Mouse (Mus musculus): Measurements from ENCODE around the gene Rrp1b.
"Not testable (repeated sequence)": the region's sequence is repeated elsewhere in the genome, so short reads cannot be mapped to it uniquely, and the experiment has no call there.

The Rrp1b gene

GRCm38 (mm10) chr17:32031684-32032083, 4.2 kb upstream of the Rrp1b start:
- DNase-seq (ENCODE audit: low spot score), result no peak

DNA sequence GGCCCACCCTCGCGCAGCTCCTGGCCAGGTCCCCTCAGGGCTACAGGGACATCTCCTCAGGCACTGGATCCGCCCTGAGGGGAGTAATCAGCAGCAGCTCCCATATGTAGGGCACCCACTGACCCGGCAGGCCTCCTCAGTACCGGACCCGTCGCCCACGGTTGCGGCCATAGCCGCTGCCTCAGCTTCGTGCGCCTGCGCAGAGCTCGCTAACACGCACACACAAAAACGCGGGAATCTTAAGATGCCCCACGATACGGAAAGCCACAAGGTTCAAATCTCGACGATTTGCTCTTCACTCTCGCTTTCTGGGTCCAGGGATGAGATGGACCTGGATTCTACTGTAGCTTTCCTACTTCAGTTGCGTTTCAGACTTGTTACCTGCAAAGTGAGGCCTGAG, 1.6 kb upstream of the Rrp1b start:
- no peak for DNase-seq (ENCODE audit: low spot score)

DNA sequence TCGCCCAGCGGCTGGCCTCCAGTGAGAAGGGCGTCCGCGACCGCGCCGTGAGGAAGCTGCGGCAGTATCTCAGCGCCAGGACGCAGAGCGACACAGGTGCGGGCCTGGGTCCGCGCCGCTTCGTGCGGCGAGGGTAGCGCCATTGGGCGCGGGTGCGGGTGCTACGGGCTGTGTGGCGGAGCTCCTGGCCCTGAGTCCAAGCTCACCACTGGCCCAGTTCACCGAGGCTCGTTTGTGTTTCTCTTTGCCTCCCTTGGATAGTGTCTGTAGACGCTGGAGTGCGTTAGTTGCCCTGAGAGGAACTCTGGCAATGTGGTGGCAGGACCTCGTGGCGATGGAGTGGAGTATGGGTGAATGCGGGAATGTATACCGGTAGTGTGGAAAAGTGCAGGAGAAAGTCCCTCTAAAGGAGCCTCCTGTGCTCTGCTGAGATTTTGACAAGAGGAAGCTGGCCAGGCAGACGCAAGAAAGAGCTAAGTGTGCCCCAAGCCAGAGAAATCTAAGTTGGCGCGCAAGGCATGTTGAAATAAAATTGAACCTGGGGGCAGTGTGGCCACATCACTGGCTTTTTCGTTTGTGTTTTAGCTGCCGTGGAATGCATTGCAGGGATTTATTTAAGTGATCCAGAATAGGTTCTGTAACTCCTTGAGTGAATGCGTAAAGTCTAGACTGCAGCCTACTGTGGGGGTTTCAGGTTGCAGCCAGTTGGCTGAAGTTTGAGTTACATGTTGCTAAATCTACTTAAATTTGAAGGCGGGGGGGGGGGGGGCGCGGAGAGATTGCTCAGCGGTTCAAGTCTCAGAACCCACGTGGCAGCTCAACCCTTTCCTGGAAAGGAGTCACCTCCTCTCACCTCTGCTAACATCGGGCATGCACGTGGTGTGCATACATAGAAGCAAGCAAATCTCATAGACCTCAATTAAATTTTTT, 874 bp downstream of the Rrp1b start:
- DNase-seq (ENCODE audit: low spot score), result peak; percentile 13

GRCm38 (mm10) chr17:32040263-32040662, 4.4 kb downstream of the Rrp1b start:
- no peak for DNase-seq (ENCODE audit: low spot score)

- no peak for DNase-seq (ENCODE audit: low spot score)
These were observed 10.6 kb downstream of the Rrp1b start for GRCm38 (mm10) chr17:32046541-32046940.

GRCm38 (mm10) chr17:32048351-32048750, 12.5 kb downstream of the Rrp1b start:
- DNase-seq (ENCODE audit: low spot score), result no peak

DNA sequence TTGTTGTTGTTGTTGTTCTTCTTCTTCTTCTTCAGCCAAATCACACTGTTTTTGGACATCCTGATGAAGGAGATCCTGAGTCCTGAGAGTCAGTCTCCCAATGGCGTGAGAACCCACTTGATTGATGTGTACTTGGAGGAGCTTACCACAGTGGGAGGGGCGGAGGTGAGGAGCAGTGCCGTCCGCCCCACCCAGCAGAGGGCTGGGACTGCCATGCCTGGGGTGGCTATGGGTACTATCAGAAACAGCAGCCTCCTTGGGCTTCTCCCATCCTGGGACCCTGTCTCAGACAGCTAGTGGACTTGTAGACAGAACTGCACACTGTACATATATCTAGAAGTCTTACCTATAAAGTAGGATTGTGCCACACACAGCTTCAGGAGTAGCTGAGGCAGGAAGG, 14.0 kb downstream of the Rrp1b start:
- no peak for DNase-seq (ENCODE audit: low spot score)

GRCm38 (mm10) chr17:32050609-32051008, 14.7 kb downstream of the Rrp1b start:
- DNase-seq (ENCODE audit: low spot score), result no peak

GRCm38 (mm10) chr17:32052237-32053080, 16.6 kb downstream of the Rrp1b start:
- no peak for DNase-seq (ENCODE audit: low spot score)

DNA sequence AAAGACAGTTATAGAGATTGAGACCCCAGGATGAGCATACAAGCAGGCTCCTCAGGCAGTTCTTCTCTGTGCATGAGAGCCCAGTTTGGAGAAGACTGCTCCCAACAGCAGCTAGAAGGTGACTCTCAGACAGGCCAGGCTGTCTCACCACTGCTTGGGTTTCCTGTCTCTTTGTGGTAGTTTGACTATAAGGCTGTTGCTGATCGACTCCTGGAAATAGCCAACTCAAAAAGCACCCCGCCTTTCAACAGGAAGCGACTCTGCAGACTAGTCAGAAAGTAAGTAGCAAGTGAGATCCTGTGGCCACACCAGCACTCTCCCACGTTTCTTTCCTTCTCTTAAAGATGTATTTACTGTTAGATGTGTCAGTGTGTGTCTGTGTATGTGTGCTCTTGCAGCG, 17.8 kb downstream of the Rrp1b start:
- DNase-seq (ENCODE audit: low spot score), result no peak

DNA sequence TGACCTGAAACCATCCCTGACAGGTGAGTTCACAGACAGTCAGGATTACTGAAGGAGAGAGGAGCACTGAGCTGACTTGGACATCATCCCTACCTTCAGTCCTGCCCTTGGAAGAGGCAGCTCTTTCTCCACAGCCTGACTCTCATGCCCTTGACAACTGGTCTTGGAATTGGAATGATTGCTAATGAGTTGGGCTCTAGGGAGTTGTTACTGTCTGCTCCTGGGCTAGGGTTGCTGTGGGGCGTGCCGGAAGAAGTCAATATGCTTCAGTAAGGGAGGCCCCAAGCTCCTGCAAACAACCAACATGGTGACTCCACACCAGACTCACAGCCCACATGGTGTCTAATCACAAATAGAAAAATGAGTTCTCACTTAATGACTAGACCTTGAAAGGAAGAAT, 21.9 kb downstream of the Rrp1b start:
- no peak for DNase-seq (ENCODE audit: low spot score)

DNA sequence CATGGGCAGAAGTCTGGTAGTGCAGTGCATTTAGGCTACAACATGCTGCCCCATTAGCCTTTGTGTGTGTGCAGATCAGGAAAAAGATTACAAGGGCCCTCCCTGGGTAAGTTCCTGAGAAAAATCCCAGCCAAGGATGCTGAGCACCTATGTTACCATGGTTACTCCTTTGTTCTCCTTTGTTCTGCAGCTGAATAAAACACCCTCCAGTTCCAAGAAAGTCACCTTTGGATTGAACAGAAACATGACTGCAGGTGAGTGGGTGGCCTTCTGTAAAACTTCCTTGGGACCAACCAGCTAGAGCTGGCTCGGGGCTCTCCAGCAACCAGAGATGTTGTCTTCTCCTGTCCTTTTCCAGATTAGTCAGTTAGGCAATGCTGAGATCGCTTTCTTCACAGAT, 23.2 kb downstream of the Rrp1b start:
- no peak for DNase-seq (ENCODE audit: low spot score)

GRCm38 (mm10) chr17:32061219-32061618, 25.3 kb downstream of the Rrp1b start:
- no peak for DNase-seq (ENCODE audit: low spot score)

GRCm38 (mm10) chr17:32063654-32064053, 27.8 kb downstream of the Rrp1b start:
- no peak for DNase-seq (ENCODE audit: low spot score)

GRCm38 (mm10) chr17:32064762-32065161, 28.9 kb downstream of the Rrp1b start:
- not testable (repeated sequence) for DNase-seq (ENCODE audit: low spot score)

- no peak for DNase-seq (ENCODE audit: low spot score)
These were observed 31.6 kb downstream of the Rrp1b start for GRCm38 (mm10) chr17:32067541-32067940.

DNA sequence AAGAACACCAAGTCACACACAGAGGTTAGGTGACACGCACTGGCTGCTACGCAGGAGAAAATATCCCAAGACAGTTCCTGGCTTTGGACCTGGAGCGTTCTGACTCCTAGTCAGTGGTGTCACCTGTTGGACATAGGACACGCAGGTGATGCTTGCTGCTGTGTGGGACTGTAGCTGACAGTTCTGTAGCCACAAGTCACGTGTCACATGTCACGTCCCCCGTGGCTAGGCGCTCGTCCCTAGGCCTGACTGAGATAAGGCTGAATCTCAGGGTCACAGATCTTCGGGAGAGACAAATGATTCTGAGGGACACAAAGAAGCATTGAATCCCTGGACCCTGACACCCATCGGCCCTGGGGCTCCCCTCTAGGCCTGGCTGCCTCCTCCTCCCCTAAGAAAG, 32.5 kb downstream of the Rrp1b start:
- DNase-seq (ENCODE audit: low spot score), result no peak

- DNase-seq (ENCODE audit: low spot score), result no peak
These were observed 32.9 kb downstream of the Rrp1b start for GRCm38 (mm10) chr17:32068810-32069209.

GRCm38 (mm10) chr17:32073359-32073758, 37.5 kb downstream of the Rrp1b start:
- DNase-seq (ENCODE audit: low spot score), result peak; percentile 90

DNA sequence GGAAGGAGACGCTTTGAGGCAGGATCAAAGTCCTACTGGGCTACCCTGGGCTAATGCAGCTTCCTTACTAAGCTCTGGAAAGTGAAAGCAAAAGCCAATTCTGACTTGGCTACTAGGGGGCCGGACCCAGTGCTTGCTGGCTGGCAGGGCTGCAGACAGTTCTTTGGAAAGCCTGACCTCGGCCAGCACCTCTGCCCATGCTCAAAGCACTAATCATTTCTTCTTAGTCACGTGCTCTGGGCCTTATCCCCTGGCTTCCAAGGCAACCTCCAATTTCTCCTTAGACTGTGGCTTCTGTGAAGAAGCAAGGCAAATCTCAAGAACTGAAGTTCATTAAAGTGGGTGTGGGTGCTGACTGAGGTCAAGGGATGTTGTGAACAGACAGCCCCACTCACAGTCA, 38.8 kb downstream of the Rrp1b start:
- no peak for DNase-seq (ENCODE audit: low spot score)

DNA sequence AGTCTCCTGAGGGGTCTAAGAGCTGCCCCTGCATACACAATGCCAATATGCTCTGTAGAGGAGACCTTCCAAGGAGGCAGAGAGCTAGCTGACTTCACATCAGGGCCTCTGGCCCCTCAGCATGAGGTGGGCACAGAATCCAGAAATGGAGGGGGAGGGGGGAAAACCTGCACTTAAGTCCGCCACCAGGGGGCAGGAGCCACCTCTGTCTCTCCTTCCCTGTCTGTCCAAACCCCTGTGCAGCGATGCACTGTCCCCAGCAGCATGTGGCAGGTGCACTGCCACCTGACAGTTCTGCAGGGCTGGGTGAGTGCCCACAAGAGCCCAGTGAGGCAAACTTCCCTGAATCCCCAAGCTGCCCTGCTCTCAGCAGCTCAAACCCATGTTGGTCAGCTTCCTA, 39.3 kb downstream of the Rrp1b start:
- peak; percentile 48 for DNase-seq (ENCODE audit: low spot score)

GRCm38 (mm10) chr17:32083351-32083750, 47.5 kb downstream of the Rrp1b start:
- DNase-seq (ENCODE audit: low spot score), result no peak

DNA sequence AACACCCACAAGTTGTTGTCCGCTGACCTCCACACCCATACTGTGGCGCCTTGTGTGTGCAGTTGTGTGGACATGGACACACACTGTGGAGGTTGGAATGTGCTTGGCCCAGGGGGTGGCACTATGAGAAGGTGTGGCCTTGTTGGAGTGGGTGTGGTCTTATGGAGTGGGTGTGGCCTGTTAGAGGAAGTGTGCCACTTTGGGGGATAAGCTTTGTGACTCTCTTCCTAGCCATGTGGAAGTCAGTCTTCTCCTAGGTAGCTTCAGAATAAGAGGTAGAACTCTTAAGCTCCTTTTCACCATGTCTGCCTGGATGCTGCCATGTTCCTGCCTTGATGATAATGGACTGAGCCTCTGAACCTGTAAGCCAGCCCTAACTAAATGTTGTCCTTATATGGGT, 51.2 kb downstream of the Rrp1b start:
- DNase-seq (ENCODE audit: low spot score), result no peak
